Mouse (Mus musculus): ENCODE results near the gene Drc1.

Drc1 gene

GRCm38 (mm10) chr5:30415876-30416275 is 134.7 kb downstream of the Drc1 start:
- no peak for DNase-seq (ENCODE audit: low spot score in 2 of 2)

All from spleen, postnatal 10 days (tissue).